Mouse (Mus musculus): ENCODE measurements around the gene Zfyve1. TPM values are rescaled to one million over a fixed set of nuclear protein-coding genes. Genes with fewer than 3 reads are reported as not detected.

Gene Zfyve1
- polyA plus RNA-seq, 1 experiment = 39.1 TPM

DNA sequence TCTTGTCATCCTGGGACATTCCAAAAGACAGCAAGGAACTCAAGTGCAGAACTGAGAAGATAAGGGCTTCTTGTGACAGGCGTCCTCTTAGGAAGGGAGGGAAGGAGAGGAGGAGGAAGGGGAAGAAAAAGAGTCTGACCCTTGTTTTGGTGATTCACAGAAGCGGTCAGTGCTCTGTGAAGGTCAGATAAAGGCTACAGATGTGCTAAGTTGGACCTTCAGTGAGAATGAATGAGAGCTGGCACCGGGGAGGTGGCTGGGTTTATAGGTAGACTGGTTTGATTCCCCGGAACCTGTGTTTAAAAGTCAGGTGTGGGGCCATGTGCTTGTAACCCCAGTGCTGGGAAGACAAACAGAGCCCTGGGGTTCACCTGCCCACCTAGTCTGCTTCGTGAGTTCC lies 68.4 kb downstream of the Zfyve1 start:
- 89% methylated on average over 5 of the region's 5 CpGs for WGBS
- no peaks in the 10 kb centered on the region for H3K4me1 ChIP-seq (ENCODE audit: control insufficient read depth, insufficient read depth, low read length)
- no peak for TF ChIP-seq CTCF (IDR thresholded peaks at IDR 0.05; ENCODE audit: insufficient read depth, low read length)
- TF ChIP-seq POLR2A (IDR thresholded peaks at IDR 0.05; ENCODE audit: borderline replicate concordance, extremely low read depth, low read depth, low read length) = no peak

GRCm38 (mm10) chr12:83527816-83528215 lies 69.2 kb downstream of the Zfyve1 start:
- TF ChIP-seq CTCF (IDR thresholded peaks at IDR 0.05; ENCODE audit: insufficient read depth, low read length) = no peak
- TF ChIP-seq POLR2A (IDR thresholded peaks at IDR 0.05; ENCODE audit: borderline replicate concordance, extremely low read depth, low read depth, low read length) = no peak
- no peak for DNase-seq
- H3K4me1 ChIP-seq (ENCODE audit: control insufficient read depth, insufficient read depth, low read length) = no peaks in the 10 kb centered on the region
- WGBS = 70% methylated on average over 6 of the region's 6 CpGs
- H3K4me3 ChIP-seq (replicated peaks; ENCODE audit: extremely low read depth, low read depth, low read length) = no peak overlapping the region

More for the DNA sequence above, 68.4 kb downstream of the Zfyve1 start:
- no peak overlapping the region for H3K4me3 ChIP-seq (replicated peaks; ENCODE audit: extremely low read depth, low read depth, low read length)
- no peak for DNase-seq

GRCm38 (mm10) chr12:83525822-83526544 lies 71.0 kb downstream of the Zfyve1 start:
- no peak for DNase-seq
- TF ChIP-seq POLR2A (IDR thresholded peaks at IDR 0.05; ENCODE audit: borderline replicate concordance, extremely low read depth, low read depth, low read length) (no peak), CTCF (IDR thresholded peaks at IDR 0.05; ENCODE audit: insufficient read depth, low read length) (no peak)
- Histone ChIP-seq H3K4me3 (replicated peaks; ENCODE audit: extremely low read depth, low read depth, low read length) (no peak overlapping the region), H3K4me1 (ENCODE audit: control insufficient read depth, insufficient read depth, low read length) (no peaks in the 10 kb centered on the region)
- WGBS = 59% methylated on average over 18 of the region's 18 CpGs

GRCm38 (mm10) chr12:83524329-83524728 lies 72.7 kb downstream of the Zfyve1 start:
- Histone ChIP-seq H3K4me3 (replicated peaks; ENCODE audit: extremely low read depth, low read depth, low read length) (no peak overlapping the region), H3K4me1 (ENCODE audit: control insufficient read depth, insufficient read depth, low read length) (no peaks in the 10 kb centered on the region)
- no peak for DNase-seq
- 75% methylated on average over 5 of the region's 5 CpGs for WGBS
- TF ChIP-seq POLR2A (IDR thresholded peaks at IDR 0.05; ENCODE audit: borderline replicate concordance, extremely low read depth, low read depth, low read length) = no peak
- no peak for TF ChIP-seq CTCF (IDR thresholded peaks at IDR 0.05; ENCODE audit: insufficient read depth, low read length)

GRCm38 (mm10) chr12:83523892-83524291 lies 73.1 kb downstream of the Zfyve1 start:
- TF ChIP-seq CTCF (IDR thresholded peaks at IDR 0.05; ENCODE audit: insufficient read depth, low read length) (no peak), POLR2A (IDR thresholded peaks at IDR 0.05; ENCODE audit: borderline replicate concordance, extremely low read depth, low read depth, low read length) (no peak)
- 77% methylated on average over 4 of the region's 4 CpGs for whole genome bisulfite sequencing
- DNase-seq = no peak

DNA sequence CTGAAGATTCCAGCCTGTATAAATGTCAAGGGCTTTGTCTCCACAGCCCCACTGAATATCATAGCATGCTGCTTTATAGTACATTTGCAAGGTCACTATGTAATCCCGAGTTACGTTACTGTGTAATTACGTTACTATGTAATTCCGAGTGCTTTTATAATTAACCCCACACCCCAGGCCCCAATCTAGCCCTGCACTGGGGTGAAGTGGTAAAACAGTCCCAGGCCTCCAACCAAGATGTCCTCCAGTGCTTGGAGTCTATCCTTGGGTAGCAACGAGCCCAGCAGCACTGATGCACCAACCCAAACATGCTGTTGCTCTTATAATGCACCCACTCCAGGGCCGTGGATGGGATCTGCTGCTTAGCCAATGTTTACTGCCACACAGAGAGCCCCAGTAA lies 74.0 kb downstream of the Zfyve1 start:
- no peak overlapping the region for H3K4me3 ChIP-seq (replicated peaks; ENCODE audit: extremely low read depth, low read depth, low read length)
- 90% methylated on average over 6 of the region's 6 CpGs for WGBS
- no peak for DNase-seq
- H3K4me1 ChIP-seq (ENCODE audit: control insufficient read depth, insufficient read depth, low read length) = no peaks in the 10 kb centered on the region
- TF ChIP-seq POLR2A (IDR thresholded peaks at IDR 0.05; ENCODE audit: borderline replicate concordance, extremely low read depth, low read depth, low read length) = no peak
- no peak for TF ChIP-seq CTCF (IDR thresholded peaks at IDR 0.05; ENCODE audit: insufficient read depth, low read length)

More at GRCm38 (mm10) chr12:83523892-83524291, 73.1 kb downstream of the Zfyve1 start:
- Histone ChIP-seq H3K4me1 (ENCODE audit: control insufficient read depth, insufficient read depth, low read length) (no peaks in the 10 kb centered on the region), H3K4me3 (replicated peaks; ENCODE audit: extremely low read depth, low read depth, low read length) (no peak overlapping the region)

- H3K4me3 ChIP-seq (replicated peaks; ENCODE audit: extremely low read depth, low read depth, low read length) = no peak overlapping the region
- TF ChIP-seq POLR2A (IDR thresholded peaks at IDR 0.05; ENCODE audit: borderline replicate concordance, extremely low read depth, low read depth, low read length) (no peak), CTCF (IDR thresholded peaks at IDR 0.05; ENCODE audit: insufficient read depth, low read length) (no peak)
- 40% methylated on average over 8 of the region's 8 CpGs for WGBS
- no peaks in the 10 kb centered on the region for H3K4me1 ChIP-seq (ENCODE audit: control insufficient read depth, insufficient read depth, low read length)
- DNase-seq = no peak
Observed at GRCm38 (mm10) chr12:83521083-83521482, 75.9 kb downstream of the Zfyve1 start.

DNA sequence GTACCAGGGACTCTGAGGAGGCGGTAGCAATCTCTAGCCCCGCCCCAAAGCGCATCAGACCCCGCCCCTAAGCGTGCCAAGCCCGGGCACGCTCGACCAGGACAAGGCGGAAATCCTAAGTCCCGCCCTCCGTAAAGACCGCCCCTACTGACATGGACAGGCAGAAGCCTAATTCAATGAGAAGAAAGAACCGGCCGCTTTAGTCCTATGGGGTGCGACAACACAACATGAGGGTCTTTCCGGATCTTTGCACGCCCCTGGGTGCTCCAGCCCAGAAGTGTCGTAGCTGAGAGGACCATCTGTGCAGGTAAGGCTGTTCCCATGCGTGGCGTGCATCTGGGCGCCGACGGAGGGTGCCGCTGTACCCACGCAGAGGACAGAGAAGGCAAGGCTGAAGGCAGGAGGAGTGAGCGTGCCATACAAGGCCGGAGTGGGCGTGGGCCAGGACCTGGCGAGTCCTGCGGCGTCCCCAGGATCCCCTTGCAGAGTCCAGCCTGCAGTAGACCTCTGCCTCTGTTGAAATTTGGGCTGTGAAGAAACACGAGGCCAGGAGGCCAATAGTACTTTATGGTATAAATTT lies 76.6 kb downstream of the Zfyve1 start, which contains the start of gene Dcaf4:
Gene Dcaf4, plus strand, starts transcription at position 156 of the 580 bp plus-strand sequence.
- WGBS = under 1% methylated on average over 32 of the region's 32 CpGs
- peak within 1 kb of the TSS; percentile 77 for H3K4me3 ChIP-seq (replicated peaks; ENCODE audit: extremely low read depth, low read depth, low read length)
- DNase-seq = peak; percentile 97
- TF ChIP-seq CTCF (IDR thresholded peaks at IDR 0.05; ENCODE audit: insufficient read depth, low read length) (no peak), POLR2A (IDR thresholded peaks at IDR 0.05; ENCODE audit: borderline replicate concordance, extremely low read depth, low read depth, low read length) (peak; percentile 22; the same call in 1 of the 2 replicates)
- no peaks in the 10 kb centered on the region for H3K4me1 ChIP-seq (ENCODE audit: control insufficient read depth, insufficient read depth, low read length)

GRCm38 (mm10) chr12:83517580-83517979 lies 79.4 kb downstream of the Zfyve1 start:
- 70% methylated on average over 3 of the region's 3 CpGs for WGBS
- DNase-seq = no peak
- no peak for TF ChIP-seq POLR2A (IDR thresholded peaks at IDR 0.05; ENCODE audit: borderline replicate concordance, extremely low read depth, low read depth, low read length)
- no peak for TF ChIP-seq CTCF (IDR thresholded peaks at IDR 0.05; ENCODE audit: insufficient read depth, low read length)
- no peak overlapping the region for H3K4me3 ChIP-seq (replicated peaks; ENCODE audit: extremely low read depth, low read depth, low read length)
- no peaks in the 10 kb centered on the region for H3K4me1 ChIP-seq (ENCODE audit: control insufficient read depth, insufficient read depth, low read length)

DNA sequence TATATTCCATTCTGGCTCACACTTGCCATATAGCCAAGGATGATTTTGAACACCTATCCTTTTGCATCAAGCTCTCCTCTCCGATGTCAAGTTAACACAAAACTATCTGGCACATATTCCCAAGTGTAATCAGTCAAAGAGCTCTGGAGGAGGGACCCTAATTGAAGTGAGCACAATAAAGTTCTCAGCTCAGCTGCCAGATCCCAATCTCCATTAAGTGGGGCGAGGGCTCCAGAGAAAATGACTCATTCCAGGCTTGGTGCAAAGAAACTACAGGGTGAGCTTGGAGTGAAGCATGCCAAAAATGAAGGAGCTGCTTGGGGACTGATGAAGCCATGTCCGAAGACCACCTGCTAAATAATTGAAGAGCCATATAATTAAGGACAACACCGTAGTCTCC lies 82.8 kb downstream of the Zfyve1 start:
- Histone ChIP-seq H3K4me3 (replicated peaks; ENCODE audit: extremely low read depth, low read depth, low read length) (no peak overlapping the region), H3K4me1 (ENCODE audit: control insufficient read depth, insufficient read depth, low read length) (no peaks in the 10 kb centered on the region)
- TF ChIP-seq CTCF (IDR thresholded peaks at IDR 0.05; ENCODE audit: insufficient read depth, low read length) (no peak), POLR2A (IDR thresholded peaks at IDR 0.05; ENCODE audit: borderline replicate concordance, extremely low read depth, low read depth, low read length) (no peak)
- WGBS = 69% methylated on average over 4 of the region's 4 CpGs
- no peak for DNase-seq

All from lung, adult 2 months (tissue).